In genomic region chr19:7068136-7068535, GRCm38 (mm10) we compare ENCODE assay signal across 7 mouse cellular contexts. TPM values are rescaled to one million over a fixed set of nuclear protein-coding genes. Genes with fewer than 3 reads are reported as not detected.
A peak's percentile ranks its signal among the peaks of the same experiment; 100 is the strongest.
DNase-seq lines count a peak whose midpoint lies in the region; ATAC-seq lines count a peak whose summit lies in the region.

No protein-coding gene starts in this region.

- under 1% methylated on average over 14 of the region's 14 CpGs for WGBS in limb, embryonic 13.5 days
- 1% methylated on average over 14 of the region's 14 CpGs for WGBS in midbrain, embryonic 15.5 days

- H3K9ac ChIP-seq in limb, embryonic 13.5 days, result no peak overlapping the region
- no peak overlapping the region for H3K9ac ChIP-seq in midbrain, embryonic 15.5 days

- no peak overlapping the region for H3K4me3 ChIP-seq in limb, embryonic 13.5 days
- H3K4me3 ChIP-seq in midbrain, embryonic 15.5 days, result no peak overlapping the region

- peaks cover 68% of the 10 kb centered on the region for H3K4me1 ChIP-seq in limb, embryonic 13.5 days
- H3K4me1 ChIP-seq in midbrain, embryonic 15.5 days, result peaks cover 65% of the 10 kb centered on the region

- peak; percentile 60 for ATAC-seq in limb, embryonic 13.5 days (ENCODE audit: low FRiP score, low read depth)
- peak; percentile 27; the same call in 1 of the 2 replicates for ATAC-seq in midbrain, embryonic 15.5 days (replicated peaks)

- no peak overlapping the region for H3K27ac ChIP-seq in limb, embryonic 13.5 days
- peak overlapping the region; percentile 58 for H3K27ac ChIP-seq in midbrain, embryonic 15.5 days

- no peaks in the 10 kb centered on the region for H3K36me3 ChIP-seq in limb, embryonic 13.5 days
- no peaks in the 10 kb centered on the region for H3K36me3 ChIP-seq in midbrain, embryonic 15.5 days (replicated peaks)

- peak; percentile 88 for DNase-seq in ZHBTc4 (ENCODE audit: low read depth, low spot score)
- peak; percentile 94 to 97 for DNase-seq in cerebellum, postnatal 10 days
- peak; percentile 73 to 78 for DNase-seq in frontal cortex, postnatal 25 days (ENCODE audit: low spot score in 2 of 2)
- peak; percentile 83 for DNase-seq in kidney, adult 18-20 months
- peak; percentile 79 to 94 for DNase-seq in spleen, postnatal 4 days (ENCODE audit: low spot score in 2 of 2)

- H3K9me3 ChIP-seq in limb, embryonic 13.5 days, result no peaks in the 10 kb centered on the region
- no peaks in the 10 kb centered on the region for H3K9me3 ChIP-seq in midbrain, embryonic 15.5 days

- H3K4me2 ChIP-seq in limb, embryonic 13.5 days (replicated peaks), result peak overlapping the region; percentile 36
- H3K4me2 ChIP-seq in midbrain, embryonic 15.5 days, result peak overlapping the region; percentile 32; the same call in 1 of the 2 replicates

- H3K27me3 ChIP-seq in limb, embryonic 13.5 days, result peaks cover 39% of the 10 kb centered on the region
- H3K27me3 ChIP-seq in midbrain, embryonic 15.5 days (replicated peaks), result 0 out of 2 replicates have a peak, but pooled peaks cover 13% of the 10 kb centered on the region

RNA-seq across cellular contexts. Expression of gene Macrod1, which starts 11.5 kb away (rescaled TPM):
- 12.3 and 13.3 TPM in 2 replicates for polyA plus RNA-seq in limb, embryonic 13.5 days (2015; fragmentation: Nextera tagmentation; extraction: Ambion mirVana)
- polyA plus RNA-seq in midbrain, embryonic 15.5 days (2015; fragmentation: Nextera tagmentation; extraction: Ambion mirVana), result 5.6 and 6.0 TPM in 2 replicates

RNA-seq across cellular contexts. Expression of gene Stip1, which starts 28.4 kb away (rescaled TPM):
- 241 and 278 TPM in 2 replicates for polyA plus RNA-seq in limb, embryonic 13.5 days (2015; fragmentation: Nextera tagmentation; extraction: Ambion mirVana)
- polyA plus RNA-seq in midbrain, embryonic 15.5 days (2015; fragmentation: Nextera tagmentation; extraction: Ambion mirVana), result 214 and 230 TPM in 2 replicates

RNA-seq across cellular contexts. Expression of gene Flrt1, which starts 37.4 kb away (rescaled TPM):
- polyA plus RNA-seq in limb, embryonic 13.5 days (2015; fragmentation: Nextera tagmentation; extraction: Ambion mirVana), result 7.7 and 8.1 TPM in 2 replicates
- 12.2 and 12.5 TPM in 2 replicates for polyA plus RNA-seq in midbrain, embryonic 15.5 days (2015; fragmentation: Nextera tagmentation; extraction: Ambion mirVana)

RNA-seq across cellular contexts. Expression of gene Fermt3, which starts 48.9 kb away (rescaled TPM):
- polyA plus RNA-seq in limb, embryonic 13.5 days (2015; fragmentation: Nextera tagmentation; extraction: Ambion mirVana), result 7.6 and 8.4 TPM in 2 replicates
- 4.8 and 5.2 TPM in 2 replicates for polyA plus RNA-seq in midbrain, embryonic 15.5 days (2015; fragmentation: Nextera tagmentation; extraction: Ambion mirVana)
